21 mouse cellular contexts compared by ENCODE assay signal in genomic region chr8:11708815-11709214, GRCm38 (mm10). TPM values are rescaled to one million over a fixed set of nuclear protein-coding genes. Genes with fewer than 3 reads are reported as not detected.
"Had no signal": no experiment of that assay in that cellular context is flagged by ENCODE, and none has a peak within 500 bp of the region (broad histone marks: within the 10 kb centered on the region; RNA-seq: fewer than 3 reads in every experiment).

No protein-coding gene starts in this region.

- H3K27ac ChIP-seq: kidney, postnatal 0 days; layer of hippocampus, adult 2 months; left cerebral cortex, adult 2 months; limb, embryonic 10.5 days; liver, embryonic 13.5 days; midbrain, embryonic 12.5 days; neural tube, embryonic 13.5 days; stomach, embryonic 15.5 days had no signal

- H3K9ac ChIP-seq: liver, embryonic 13.5 days; liver, postnatal 0 days; midbrain, embryonic 12.5 days; neural tube, embryonic 13.5 days; stomach, embryonic 15.5 days had no signal

- ATAC-seq: midbrain, embryonic 16.5 days had no signal

- H3K4me1 ChIP-seq: neural tube, embryonic 13.5 days; stomach, embryonic 15.5 days had no signal

- H3K36me3 ChIP-seq: limb, embryonic 10.5 days; liver, embryonic 13.5 days; midbrain, embryonic 12.5 days; neural tube, embryonic 13.5 days; stomach, embryonic 15.5 days had no signal

- H3K9me3 ChIP-seq: limb, embryonic 10.5 days; liver, embryonic 13.5 days; midbrain, embryonic 12.5 days; neural tube, embryonic 13.5 days; stomach, embryonic 15.5 days had no signal

- H3K4me3 ChIP-seq: layer of hippocampus, adult 2 months; left cerebral cortex, adult 2 months; limb, embryonic 10.5 days; liver, embryonic 13.5 days; midbrain, embryonic 12.5 days; neural tube, embryonic 13.5 days; stomach, embryonic 15.5 days had no signal

- H3K4me2 ChIP-seq: liver, embryonic 13.5 days; midbrain, embryonic 12.5 days; neural tube, embryonic 13.5 days; stomach, embryonic 15.5 days had no signal

- H3K27me3 ChIP-seq: liver, embryonic 13.5 days; midbrain, embryonic 12.5 days; neural tube, embryonic 13.5 days; stomach, embryonic 15.5 days had no signal

- DNase-seq: liver, embryonic 13.5 days; liver, postnatal 0 days; retina, postnatal 1 day; right cerebral cortex, postnatal 4 days; thymus, adult 2 months; thymus, postnatal 25 days had no signal

RNA-seq across cellular contexts. Expression of gene 1700016D06Rik, which starts 8.0 kb away (rescaled TPM):
- total RNA-seq: layer of hippocampus, adult 2 months; layer of hippocampus, postnatal 25 days; left cerebral cortex, adult 2 months; left cerebral cortex, postnatal 14 days; megakaryocyte-erythroid progenitor cell, adult 5-6 weeks had no signal
- polyA plus RNA-seq: kidney, postnatal 0 days; limb, embryonic 10.5 days; limb, embryonic 14.5 days; liver, embryonic 13.5 days; liver, postnatal 0 days; lung, embryonic 16.5 days; midbrain, embryonic 16.5 days; neural tube, embryonic 13.5 days; spleen, adult 2 months; stomach, embryonic 15.5 days; thymus, adult 2 months; urinary bladder, adult 2 months had no signal
